Mouse (Mus musculus) adrenal gland, adult 8-10 months (tissue): Measurements from ENCODE around the gene Pik3r4. TPM values are rescaled to one million over a fixed set of nuclear protein-coding genes. Genes with fewer than 3 reads are reported as not detected.
"Not testable (repeated sequence)": the region's sequence is repeated elsewhere in the genome, so short reads cannot be mapped to it uniquely, and the experiment has no call there.

Source experiments
- DNase-seq: peaks from one replicate; pipeline ENCODE4 v3.0.0; 2022
- total RNA-seq, 4 experiments: library from RNA; stranded (reverse); gene quantifications; 2 replicates each; pipeline ENCODE4 v1.2.4; 2022

Gene Pik3r4
- total RNA-seq: 10 to 100 TPM; 39.9 to 48.7 (median 45.2) TPM

DNA sequence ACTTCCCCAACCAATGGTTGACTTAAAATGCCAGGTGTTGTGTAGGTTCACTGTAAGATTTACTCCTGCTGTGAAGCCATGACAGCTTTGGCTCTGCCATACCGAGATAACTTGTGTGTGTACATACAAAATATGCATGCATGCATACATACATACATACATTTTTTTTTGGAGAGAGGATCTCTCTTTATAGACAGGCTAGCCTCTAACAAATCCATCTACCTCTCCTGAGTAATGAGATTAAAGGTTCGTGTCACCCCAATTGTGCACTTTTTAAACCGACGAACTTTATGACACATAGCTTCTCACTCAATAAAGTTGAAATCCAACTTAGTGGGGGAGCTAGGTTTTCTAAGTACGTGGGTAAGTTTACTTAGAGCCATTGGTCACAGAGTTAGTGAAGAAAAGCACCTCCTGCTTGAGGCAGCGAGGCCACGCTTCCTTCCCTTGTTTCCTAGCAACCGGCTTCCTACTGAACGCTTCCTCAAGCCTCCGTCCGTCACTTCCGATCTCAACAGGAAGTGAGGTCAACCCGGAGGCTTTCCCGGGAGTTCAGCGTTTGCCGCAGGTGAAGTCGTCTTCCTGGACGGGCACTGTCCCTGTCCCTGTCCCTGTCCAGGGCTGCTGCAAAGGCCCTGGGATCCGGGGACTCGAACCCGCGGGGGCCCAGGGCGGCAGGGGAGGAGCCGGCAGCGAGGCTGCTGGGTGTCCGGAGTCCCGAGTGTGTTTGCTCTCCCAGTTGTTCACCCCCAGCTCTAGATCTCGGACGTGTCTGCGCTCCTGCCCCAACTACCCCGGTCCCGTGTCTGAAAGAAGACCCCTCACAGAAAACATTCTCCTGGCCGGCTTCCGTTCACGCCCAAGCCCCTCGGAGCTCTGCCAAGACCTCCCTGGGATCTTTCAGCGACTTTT lies at the start of gene Pik3r4:
TSS of gene Pik3r4 (plus strand) at position 519 of the 912 bp plus-strand sequence.
- DNase-seq: peak; percentile 84

GRCm38 (mm10) chr9:105598906-105599305 lies 43.9 kb upstream of the Pik3r4 start:
- no peak for DNase-seq

GRCm38 (mm10) chr9:105611980-105612771 lies 30.6 kb upstream of the Pik3r4 start:
- no peak for DNase-seq

- DNase-seq: no peak
Observed at GRCm38 (mm10) chr9:105612919-105613318, 29.9 kb upstream of the Pik3r4 start.

DNA sequence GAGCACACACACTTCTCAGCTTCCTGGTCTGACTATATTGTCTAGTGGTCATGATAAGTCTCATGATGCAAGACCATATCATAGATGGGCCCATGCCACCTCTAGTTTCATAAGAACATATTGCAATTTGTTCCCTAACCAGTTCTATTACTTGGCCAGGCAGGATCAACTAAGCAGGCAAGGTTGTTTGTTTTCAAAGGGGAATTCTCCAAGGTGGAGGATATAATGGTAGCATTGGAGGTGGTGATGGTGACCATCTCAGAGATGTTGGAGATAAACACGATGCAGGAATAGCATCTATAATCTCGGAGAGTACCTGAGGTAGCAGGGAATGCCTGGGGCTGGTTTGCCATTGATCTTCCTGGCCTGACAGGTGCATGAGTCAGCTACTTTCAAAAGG lies 26.8 kb upstream of the Pik3r4 start:
- DNase-seq: no peak

DNA sequence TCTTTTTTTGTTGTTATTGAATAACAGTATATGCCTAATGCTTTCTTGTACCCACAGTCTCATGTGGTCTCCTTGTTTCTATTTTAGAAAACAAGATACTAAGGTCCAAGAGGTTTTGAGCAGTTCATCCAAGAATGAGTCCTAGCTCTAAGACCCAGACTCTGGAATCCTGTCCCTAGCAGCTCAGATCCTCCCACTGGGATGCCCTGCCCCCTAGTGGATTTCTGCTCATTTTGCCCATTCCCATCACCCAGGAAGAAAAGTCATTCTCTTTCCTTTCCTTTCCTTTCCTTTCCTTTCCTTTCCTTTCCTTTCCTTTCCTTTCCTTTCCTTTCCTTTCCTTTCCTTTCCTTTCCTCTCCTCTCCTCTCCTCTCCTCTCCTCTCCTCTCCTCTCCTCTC lies 25.5 kb upstream of the Pik3r4 start:
- DNase-seq: peak; percentile 18

- DNase-seq: no peak
Observed at GRCm38 (mm10) chr9:105633961-105634360, 8.8 kb upstream of the Pik3r4 start.

DNA sequence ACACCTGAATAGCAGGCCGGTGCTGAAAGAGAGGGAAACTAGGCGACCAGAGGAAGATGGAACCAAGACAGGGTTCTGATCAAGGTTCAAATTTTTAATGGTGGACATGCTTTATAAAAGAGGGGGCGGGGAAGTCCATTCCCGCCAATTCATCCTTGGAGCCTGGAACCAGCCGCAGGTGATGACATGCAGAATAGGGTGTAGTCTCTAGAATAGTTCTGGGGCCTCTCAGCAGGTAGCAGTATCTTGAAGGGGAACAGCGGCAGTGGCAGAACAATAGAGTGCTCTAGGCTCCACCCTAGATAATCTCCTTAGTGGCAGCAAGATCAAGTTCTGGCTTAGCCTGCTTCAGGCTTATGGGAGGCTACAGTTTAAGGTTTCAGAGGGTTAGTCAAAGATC lies 1.4 kb upstream of the Pik3r4 start:
- DNase-seq: not testable (repeated sequence)

DNA sequence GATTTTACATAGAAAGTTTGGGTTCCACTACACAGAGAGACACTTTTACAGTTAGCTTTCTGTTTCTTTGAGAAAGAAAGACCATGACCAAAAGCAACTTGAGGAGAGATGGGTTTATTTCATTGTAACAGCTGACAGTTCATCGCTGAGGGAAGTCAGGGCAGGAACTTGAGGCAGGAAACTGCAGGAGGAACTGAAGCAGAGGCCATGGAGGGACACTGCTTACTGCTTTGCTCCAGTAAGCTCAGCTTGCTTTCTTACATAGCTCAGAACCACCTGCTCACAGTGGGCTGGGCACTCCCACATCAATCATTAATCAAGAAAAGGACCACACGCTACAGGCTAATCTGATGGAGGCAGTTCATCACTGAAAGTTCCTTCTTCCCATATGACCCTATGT lies 13.4 kb downstream of the Pik3r4 start:
- DNase-seq: no peak

- DNase-seq: no peak
Observed at GRCm38 (mm10) chr9:105658216-105658615, 15.4 kb downstream of the Pik3r4 start.

GRCm38 (mm10) chr9:105659877-105660276 lies 17.1 kb downstream of the Pik3r4 start:
- DNase-seq: no peak

GRCm38 (mm10) chr9:105665269-105665668 lies 22.5 kb downstream of the Pik3r4 start:
- DNase-seq: no peak

DNA sequence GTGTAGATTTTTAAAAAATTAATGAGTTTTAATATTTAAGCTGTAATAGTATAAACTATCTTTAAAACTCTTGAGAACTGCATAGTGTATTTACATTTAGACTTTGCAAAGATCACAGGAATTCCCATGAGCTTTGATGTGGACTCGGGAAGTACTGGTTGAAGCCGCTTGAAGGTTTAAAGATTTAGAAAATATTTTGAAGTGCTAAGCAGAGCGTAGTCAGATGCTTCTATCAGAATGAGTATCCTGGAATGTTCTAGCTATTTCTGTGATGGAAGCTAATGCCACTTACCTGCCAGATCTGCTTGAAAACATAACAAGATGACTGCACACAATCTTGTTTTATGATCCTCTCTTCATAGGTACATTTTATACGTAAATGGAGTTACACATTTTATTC lies 28.1 kb downstream of the Pik3r4 start:
- no peak for DNase-seq

DNA sequence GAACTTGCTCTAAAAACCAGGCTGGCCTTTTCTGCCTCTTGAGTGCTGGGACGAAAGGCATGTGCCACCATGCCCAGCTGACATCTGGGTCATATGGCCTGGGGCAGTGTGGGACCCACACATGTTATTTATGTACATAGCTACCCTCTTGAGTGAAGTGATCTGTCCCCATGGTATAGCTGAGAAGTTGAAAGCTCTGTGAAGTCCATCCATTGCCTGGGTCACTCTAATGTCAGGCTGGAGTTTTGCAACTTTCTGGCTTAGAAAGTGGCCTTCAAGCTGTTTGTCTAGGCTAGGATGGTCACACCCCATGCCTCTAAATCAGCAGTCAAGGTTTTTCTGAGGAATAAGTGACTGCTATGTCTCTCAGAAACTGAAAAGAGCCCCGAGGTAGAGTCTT lies 29.3 kb downstream of the Pik3r4 start:
- no peak for DNase-seq

- DNase-seq: no peak
Observed at GRCm38 (mm10) chr9:105675941-105676340, 33.2 kb downstream of the Pik3r4 start.

- DNase-seq: no peak
Observed at GRCm38 (mm10) chr9:105681386-105681785, 38.6 kb downstream of the Pik3r4 start.

DNA sequence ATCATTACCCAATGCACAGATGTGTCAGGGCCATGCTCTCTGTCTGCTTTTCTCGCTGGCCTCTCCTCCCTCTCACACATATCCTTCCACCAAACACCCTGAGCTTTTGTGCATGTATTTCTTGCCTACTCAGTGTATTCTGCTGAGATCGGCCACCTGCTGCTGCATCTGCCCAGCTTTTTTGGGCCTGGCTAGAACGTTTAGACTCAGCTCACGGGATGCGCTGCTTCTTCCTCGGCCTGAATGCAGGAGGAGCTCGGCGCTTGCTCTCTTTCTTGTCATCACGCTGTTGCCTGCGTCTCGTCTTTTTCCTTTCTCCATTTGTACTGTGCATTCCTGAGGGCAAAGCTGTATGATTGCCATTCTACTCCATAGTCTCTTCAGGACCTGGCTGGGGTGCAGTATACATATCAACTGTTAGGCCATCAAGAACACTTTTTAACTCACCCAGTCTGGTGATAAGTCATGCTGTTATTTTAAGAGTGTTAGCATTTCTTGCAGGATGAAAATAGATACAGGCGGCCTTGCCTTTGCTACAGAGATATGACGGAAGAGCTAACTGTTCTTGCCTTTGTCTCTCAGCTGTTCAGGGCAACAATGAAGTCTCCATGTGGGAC lies 41.9 kb downstream of the Pik3r4 start:
- DNase-seq: no peak

- DNase-seq: no peak
Observed at GRCm38 (mm10) chr9:105689485-105689884, 46.7 kb downstream of the Pik3r4 start.

GRCm38 (mm10) chr9:105692472-105692871 lies 49.7 kb downstream of the Pik3r4 start:
- DNase-seq: no peak

DNA sequence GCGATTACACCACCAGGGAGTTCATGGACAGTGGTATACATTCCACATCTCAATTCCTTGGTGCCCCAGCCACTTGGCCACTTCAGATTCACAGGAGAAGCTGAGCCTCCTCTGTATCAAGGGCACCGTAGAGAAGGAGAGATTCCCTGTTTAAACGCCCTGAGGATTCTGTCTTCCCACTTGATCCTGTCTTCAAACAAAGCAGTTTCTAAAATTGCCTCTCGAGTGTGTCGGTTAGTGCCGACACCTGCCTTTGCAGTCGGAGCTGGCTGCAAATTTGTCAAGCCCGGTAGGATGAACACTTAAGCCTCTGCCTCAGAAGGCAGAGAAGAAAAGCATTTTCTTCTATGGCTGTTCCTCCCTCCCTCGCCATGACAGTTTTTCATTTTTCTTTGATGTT lies 50.3 kb downstream of the Pik3r4 start:
- no peak for DNase-seq

GRCm38 (mm10) chr9:105693854-105694253 lies 51.1 kb downstream of the Pik3r4 start:
- peak; percentile 70 for DNase-seq

- DNase-seq: peak; percentile 40
Observed at GRCm38 (mm10) chr9:105696818-105697564, 54.2 kb downstream of the Pik3r4 start.
